Mouse (Mus musculus) right cerebral cortex, postnatal 10 days (tissue): ENCODE data around the gene Il18bp.
"Not testable (repeated sequence)": the region's sequence is repeated elsewhere in the genome, so short reads cannot be mapped to it uniquely, and the experiment has no call there.

Experiments
- DNase-seq, 2 experiments: peaks; one replicate each; pipeline ENCODE4 v3.0.0; 2021; ENCODE audit warnings: low spot score in 2 of 2

The Il18bp gene

DNA sequence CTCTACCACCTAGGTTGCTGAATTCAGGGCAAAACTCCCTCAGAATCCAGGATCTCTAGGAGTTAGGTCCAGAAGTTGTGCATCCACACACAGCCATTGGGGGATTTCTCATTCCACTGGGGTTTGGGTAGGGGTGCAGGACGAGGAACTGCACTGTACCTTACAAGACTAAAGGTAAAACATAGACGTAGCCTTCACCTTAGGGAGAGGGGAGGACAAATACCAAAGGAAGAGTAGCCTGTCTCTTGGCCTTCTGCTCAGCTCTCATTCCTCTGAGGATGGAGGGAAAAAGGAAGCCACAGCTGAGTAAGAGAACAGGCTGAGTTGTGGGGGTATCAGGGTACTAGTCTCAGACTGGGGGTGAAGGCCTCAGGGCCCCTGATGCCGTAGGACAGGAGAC lies at the start of gene Il18bp:
Gene Il18bp, minus strand, starts transcription at position 101 of the 400 bp plus-strand sequence.
- DNase-seq: no peak

DNA sequence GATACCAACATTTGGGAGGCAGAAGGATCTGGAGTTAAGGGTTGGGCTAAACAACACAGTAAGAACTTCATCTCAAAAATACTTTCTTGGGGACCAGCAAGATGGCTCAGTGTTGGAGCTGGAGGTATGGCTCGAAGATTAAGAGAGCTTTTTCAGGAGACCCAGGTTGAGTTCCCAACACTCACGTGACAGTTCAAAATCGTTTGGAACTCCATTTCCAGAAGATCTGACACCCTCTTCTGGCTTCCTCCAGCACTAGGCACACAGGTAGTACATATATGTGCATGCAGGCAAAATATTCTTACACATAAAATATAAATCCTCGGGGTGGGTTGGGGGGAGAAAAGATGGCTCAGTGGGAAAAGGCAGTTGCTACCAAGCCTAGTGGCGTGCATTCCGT lies 47.9 kb upstream of the Il18bp start:
- DNase-seq: no peak

DNA sequence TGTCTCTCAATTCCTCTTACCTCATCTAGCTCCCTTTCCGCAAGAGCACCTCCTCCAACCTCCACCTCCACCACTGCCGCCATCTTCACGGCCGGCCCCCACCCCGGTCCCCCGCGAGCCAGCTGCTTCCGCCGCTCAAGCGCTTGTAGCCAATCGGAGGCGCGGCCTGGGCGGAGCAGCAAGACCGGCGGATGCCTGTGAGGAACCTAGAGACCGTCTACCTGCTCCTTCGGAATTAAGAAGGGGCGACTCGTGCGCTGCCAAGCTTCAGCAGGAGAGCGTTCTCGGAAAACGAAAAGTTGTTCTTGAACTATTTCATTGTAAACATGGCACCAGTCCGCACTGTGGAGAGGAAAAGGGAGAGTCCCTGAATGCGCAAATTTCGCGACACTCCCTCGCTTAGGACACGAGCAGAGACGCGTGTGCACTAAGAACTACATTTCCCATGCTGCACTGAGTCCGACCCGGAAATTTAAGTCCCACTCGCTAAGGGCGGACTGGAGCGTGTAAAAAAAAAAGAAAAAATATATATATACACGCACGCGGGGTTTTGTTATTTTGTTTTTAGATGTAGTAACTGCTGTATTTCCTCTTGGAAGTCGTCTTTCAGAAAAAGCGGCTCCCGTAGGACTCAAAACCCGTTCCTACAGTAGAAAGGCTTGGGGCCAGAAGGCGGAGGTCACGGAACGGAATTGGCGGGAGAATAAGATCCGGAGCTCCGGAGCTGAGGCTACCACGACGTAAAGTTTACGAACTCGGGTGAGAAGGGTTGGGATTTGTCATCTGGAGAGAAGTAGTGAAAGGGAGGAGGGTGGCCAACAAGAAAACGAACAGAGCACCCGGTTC lies 46.8 kb upstream of the Il18bp start, which contains the start of the genes Rnf121, Xndc1 and Xntrpc:
Gene Rnf121, minus strand, starts transcription at position 424 of the 846 bp plus-strand sequence.
Gene Xndc1, plus strand, starts transcription at position 466 of the 846 bp plus-strand sequence.
Gene Xntrpc, plus strand, starts transcription at position 668 of the 846 bp plus-strand sequence.
- DNase-seq: peak; percentile 96

DNA sequence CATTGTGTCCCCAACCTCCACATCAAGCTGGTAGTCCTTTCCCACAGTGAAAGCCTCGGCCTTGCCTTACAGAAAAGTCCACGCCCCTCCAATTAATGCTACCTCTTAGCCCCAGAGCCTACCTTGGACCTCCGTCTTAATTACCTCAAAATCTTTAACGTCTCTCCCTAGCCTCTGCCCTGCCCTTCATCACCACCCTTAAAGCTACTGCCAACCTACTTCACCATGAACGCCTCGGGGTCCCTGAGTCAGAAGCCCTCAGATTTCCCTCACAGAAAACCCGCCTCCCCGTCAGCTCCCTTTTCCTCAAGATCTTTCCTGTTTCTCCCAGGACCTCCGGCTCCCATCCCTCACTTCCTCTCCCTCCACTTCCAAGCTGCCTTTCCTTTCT lies 46.2 kb upstream of the Il18bp start:
- DNase-seq: peak in 1 of 2 experiments; percentile 36

DNA sequence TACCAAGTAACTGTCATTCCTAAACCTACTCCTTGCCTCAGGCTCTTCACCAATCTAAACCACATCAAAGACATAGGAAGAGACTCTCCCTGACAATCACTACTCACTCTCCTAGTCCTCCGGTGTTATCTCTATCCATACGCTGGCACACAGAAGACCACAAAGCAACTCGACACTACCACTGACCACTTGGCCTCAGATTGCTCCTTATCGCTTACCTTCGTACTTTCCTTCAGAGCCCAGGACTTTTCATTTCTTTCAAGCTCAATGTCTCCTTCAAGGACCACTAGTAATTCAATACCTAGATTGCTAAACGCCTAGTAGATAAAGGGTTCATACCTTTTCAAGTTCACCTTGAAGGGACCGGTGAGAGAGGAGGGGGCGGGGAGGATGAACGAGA lies 45.4 kb upstream of the Il18bp start:
- no peak for DNase-seq

DNA sequence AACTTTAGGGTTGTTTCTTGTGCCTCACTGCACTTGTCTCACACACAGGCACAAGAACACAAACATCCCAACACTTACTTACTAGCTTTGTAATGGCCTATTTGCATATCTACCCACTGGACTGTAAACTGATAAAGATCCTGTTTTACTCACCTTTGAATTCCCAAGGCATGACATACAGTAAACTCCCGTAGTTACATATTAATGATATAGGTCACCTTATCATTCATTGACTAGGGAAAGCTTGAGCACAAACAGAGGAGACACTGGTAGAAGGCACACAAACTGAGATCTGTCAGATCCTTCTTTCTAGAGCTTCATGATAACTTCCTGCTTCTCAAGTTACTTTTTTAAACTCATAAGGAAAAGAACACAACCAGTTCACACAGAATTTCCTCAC lies 43.7 kb upstream of the Il18bp start:
- DNase-seq: no peak

DNA sequence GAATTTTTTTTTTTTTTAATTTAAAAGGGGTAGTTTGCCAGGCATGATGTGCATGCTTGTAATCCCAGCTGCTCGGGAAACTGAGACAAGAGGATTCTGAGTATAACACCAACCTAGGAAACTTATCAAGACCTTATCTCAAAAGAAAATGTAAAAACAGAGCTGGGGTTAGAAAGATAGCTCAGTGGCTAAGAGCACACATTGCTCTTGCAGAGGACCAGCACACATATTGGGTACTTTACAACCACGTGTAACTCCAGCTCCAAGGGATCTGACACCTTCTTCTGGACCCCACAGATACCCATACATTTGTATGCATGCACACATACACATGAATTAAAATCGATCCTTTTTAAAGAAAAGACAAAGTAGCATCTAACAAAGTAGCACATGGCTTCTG lies 42.9 kb upstream of the Il18bp start:
- DNase-seq: no peak

DNA sequence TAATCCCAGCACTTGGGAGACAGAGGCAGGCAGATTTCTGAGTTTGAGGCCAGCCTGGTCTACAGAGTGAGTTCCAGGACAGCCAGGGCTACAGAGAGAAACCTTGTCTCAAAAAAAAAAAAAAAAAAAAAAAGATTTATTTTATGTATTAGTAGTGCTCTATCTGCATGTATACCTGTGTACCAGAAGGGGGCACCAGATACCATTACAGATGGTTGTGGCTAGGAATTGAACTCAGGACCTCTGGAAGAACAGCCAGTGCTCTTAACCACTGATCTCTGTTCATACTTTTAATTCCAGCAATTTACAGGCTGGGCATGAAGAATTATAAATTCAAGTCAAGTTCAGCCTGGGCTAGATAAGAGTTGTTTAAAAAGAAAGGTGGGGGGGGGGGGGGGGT lies 30.0 kb upstream of the Il18bp start:
- DNase-seq: not testable (repeated sequence)

DNA sequence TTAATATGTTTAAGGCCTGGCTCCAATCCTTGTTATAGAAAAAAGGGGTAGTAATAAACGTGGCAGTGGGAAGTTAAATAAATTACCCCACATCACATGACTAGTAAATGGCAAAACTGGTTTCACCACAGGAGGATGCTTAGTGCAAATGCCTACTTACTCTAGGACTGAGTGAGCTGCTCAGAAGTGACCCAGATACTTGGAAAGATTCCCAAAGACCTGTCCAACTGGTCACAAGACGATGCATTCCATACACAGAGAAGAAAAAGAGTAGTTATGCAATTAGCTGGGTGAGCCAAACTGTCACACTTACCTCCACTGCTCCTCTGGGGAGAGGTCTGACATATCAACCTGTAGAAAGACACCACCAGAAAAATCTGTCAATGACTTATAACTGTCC lies 23.8 kb upstream of the Il18bp start:
- no peak for DNase-seq

DNA sequence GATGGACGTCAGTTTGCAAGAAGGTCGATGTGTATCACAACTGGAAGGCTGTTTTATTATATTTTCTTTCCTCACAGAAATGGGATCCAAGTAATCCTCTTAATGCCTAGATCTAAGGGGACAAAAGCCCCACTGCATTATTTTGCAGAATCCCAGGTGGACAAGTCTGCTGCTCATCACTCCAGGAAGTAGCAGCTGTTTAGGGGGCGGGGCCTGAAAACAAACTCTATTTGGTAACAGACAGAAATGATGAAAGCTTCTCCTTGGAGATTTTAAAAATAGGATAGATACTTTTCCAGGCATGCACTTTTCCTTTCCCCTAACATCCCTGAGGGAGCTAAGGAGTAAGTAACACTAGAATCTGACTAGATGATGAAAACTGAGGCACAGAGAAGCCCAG lies 18.8 kb upstream of the Il18bp start:
- no peak for DNase-seq

DNA sequence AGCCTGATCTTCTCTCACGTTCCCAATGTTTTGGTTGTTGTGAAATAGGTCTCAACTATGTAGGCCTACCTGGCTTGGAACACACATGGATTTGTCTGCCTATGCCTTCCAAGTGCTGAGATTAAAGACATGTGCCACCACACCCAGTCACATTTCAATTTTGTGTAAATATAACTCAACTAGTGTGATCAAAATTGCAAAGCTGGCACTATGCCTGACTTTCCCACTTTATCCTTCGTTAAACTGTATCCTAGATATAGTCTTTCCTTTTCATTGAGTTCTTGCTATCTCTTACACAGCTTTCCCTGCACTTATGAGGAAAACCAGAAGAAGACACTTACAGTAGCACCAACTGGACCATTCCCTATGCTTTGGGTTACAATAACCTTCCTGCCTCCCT lies 17.0 kb upstream of the Il18bp start:
- DNase-seq: peak; percentile 55 to 70

DNA sequence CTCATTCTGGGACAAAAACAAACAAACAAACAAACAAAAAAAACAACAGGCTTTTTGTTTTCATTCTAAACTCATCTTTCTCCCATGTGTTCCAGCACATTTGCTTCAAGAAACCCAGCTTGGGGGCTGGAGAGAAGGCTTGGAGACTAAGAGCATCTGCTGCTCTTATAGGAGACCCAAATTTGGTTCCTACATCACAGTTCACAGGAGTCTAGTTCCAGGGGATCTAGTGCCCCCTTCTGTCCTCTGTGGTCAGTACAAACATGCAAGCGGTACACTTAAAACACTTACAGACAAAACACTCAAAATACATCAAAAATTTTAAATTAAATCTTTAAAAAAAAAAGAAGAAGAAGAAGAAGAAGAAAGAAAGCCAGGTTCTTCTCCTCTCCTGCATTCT lies 16.4 kb upstream of the Il18bp start:
- no peak for DNase-seq

DNA sequence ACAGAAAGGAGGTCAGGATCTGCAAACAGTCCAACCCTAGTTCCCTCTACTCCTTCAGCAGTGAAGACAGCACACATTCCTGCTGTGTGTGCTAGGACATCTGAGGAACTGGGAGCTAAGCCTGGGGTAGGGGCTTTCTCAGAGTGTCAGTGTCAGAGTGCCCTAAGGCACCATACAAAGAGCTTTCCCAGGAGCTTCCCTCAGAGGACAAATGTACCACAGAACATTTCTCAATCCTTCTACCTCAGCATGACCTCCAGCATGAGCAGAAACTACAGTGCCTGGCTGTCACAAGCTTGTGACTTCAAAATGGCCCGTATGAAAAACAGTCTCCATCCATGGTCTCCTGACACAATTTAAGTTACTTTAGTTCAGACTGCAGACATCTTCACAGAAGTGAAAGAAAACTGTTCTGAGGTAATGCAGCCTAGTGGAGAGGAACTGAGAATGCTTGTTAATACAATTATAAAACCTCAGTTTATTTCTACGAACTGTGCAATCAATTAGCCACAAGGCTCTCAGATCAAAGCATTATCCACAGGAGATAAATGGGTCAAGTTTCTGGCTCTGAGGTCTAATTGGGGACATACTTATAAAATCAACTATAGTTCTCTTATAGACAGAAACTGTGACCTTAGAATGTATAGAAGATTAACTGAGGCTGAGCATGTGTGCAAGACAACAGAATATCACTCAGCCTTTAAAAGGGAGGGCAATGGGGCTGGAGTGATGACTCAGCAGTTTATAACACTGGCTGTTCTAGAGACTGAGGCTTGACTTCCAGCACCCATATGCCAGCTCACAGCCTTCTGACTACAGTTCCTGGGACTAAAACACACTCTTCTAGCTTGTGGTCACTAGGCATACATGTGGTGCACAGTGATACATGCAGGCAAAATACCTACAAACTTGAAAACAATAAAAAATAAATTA lies 7.0 kb upstream of the Il18bp start:
- no peak for DNase-seq

DNA sequence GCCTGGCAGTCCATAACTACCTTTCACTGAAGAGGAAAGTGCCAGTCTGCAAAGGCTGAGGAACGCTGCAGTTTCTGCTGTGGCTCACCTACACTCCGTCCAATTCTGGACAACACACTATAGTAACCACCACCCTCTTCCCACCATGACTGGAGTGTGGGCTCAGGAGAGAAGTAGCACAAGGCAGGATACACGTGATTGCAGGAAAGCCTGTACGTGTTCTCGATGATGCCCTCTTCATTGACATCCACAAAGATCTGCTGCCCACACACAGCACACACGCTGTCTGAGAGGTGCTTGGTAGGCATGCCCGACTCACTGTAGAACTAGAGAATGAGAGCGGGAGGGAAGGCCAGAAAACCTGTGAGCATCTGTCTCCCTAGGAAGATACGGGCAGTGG lies 5.3 kb upstream of the Il18bp start:
- no peak for DNase-seq

DNA sequence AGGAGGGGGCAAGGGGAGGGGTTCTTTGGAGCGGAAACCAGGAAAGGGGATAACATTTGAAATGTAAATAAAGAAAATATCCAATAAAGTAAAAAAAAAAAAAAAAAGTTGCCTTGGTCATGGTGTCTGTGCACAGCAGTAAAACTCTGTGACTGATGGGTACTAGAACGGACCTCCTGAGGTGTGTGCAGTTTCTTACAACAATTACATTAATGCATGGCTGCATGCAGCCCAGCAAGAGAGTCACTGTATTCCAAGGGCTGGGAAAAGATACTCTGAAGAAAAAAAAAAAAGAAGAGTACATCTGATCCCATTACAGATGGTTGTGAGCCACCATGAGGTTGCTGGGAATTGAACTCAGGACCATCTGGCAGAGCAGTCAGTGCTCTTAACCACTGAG lies 2.4 kb upstream of the Il18bp start:
- not testable (repeated sequence) for DNase-seq

DNA sequence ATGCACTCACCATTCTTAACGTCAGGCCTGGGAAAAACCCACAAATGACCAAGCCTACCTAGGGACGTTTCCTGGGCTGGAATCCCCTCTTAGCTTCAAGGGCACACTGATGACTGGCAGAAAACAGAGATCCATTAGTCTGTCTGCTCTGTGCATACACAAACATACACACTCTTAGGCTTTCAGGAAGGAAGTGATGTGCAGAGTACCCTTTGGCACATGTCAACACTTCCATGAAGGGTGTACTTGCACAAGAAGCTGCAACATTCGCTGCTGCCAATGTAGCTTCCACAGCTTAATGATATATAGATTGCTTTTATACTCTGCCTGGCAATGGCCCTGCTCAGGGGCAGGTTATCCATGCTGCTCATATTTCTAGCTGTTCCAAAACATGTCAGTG lies 872 bp upstream of the Il18bp start:
- no peak for DNase-seq

DNA sequence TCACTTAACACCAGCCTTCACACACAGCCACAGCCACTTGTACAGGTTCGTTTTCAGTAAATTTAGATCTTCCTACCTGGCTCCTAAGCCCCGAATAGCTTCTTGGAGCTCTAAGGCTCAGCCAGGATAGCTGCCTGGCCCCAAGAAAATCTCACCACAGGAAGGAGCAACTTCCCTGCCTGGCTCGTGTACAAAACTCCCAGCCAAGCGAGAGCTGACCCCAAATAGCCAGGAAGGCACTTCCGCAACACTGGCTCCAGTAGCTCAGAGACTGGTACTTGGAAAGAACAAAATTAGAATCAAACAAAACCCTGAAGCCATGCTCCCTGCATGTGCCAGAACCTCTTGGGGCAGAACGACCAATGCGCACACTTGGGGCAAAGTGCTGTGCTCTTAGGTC lies 456 bp downstream of the Il18bp start:
- peak in 1 of 2 experiments; percentile 51 for DNase-seq

DNA sequence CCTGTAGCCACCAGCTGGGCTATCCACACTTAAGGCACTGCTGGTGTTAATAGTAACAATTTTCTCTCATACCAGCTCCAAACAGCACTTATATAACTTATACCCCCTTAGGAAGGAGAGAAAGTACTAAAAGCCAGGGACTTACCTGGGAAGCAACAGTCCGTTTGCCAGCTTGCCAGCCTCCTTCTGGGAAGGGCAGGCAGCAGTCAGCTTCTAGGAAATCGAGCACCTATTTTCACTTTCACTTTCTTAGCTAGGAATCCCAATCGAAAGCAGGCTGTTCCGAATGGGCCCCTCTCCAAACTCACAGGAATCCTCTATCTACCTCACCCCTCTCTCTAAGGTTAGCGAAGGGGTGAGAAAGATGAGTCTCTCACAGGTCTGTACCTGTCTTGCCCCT lies 1.0 kb downstream of the Il18bp start:
- no peak for DNase-seq

DNA sequence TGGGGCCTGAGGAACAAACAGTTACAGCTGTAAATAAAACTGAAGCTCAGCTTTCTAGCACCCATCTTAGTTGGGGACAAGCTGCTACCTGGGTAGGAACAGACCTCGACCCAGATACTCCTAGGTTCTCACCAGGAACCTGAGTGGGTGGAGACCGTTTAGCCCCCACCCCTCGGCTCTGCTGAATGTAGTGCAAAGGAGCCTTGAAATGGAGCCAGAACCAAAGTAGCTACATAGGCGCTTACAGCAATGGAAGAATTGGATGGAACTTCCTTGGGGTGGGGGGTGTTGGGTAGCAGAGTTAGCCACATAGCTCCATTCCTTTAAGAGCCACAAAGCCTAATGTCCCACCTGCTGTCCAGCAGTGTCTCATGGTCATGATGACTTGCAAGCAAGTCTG lies 1.6 kb downstream of the Il18bp start:
- no peak for DNase-seq

DNA sequence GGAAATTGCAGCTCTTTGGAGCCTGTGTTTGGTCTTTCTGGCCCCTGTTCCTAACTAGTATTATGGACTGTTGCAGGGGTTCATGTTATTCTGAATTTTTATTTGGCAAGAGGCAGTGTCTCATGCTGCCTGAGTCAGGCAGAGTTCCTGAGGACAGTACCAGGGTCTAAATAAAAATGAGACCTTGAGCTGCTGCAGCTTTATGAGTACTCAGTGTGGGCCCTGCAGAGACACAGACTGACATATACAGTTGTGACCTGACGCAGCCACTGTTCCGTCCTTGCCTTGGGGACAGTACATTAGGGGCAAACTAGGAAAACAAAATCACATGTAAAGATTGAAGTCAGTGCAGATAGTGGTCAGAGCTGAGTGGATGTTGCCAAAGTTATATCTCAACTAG lies 3.5 kb downstream of the Il18bp start:
- no peak for DNase-seq

DNA sequence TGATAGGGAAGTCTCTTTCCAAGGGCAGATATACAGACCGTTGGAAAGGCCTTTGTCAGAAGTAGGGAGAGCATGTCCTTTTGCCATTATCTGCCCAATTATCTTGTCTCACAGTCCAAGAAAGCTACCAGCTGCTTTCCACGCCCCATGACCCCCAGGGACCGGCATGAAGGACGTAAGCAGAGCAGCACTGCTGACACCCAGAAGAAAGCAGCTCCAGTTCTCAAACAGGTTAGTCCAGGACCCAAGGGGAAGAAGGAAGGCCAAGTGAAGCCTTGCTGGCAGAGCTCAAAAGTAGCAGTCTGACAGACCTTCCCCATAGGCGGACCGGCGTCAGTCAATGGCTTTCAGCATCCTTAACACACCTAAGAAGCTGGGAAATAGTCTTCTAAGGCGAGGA lies 5.1 kb downstream of the Il18bp start:
- no peak for DNase-seq

DNA sequence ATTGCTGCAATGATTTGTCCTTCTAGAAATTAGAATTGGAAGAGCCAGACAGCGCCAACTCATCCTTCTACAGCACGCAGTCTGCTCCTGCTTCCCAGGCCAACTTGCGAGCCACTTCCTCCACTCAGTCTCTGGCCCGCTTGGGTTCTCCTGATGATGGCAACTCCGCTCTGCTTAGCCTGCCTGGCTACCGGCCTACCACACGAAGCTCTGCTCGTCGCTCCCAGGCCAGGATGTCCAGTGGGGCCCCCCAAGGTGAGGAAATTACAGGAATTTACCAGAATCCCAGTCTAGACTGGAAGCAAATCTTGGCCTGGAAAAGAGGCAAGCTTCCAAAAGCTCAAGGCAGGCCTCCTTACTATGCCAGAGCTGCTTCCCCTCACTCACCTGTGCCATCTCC lies 6.6 kb downstream of the Il18bp start:
- DNase-seq: no peak

DNA sequence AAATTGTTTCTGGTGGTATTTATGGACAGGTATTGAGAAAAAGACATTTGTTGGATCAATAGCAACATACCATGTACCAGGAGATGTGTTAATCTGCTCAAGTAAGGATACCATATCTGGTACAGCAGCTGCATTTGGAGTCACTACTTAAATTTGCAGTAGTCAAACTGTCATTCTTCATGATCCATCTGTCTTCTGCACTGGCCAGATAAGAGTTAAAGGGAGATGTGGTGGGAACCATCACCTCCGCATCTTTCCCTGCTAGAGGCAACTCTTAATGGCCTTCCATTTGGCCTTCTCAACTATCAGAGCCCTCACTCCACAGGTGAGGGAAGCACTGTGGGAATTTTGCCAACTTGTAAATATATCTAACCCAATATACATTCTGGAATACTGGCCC lies 12.0 kb downstream of the Il18bp start:
- DNase-seq: no peak
